Mouse (Mus musculus) retina, postnatal 1 day (tissue): ENCODE measurements around the gene Ubash3b.

Experiments used
- DNase-seq: peaks from one replicate; pipeline ENCODE4 v3.0.0-alpha.2; 2012

The Ubash3b gene

GRCm38 (mm10) chr9:40989940-40990588 is 171.4 kb downstream of the Ubash3b start:
- DNase-seq, result peak; percentile 80

GRCm38 (mm10) chr9:40984313-40984712 is 177.2 kb downstream of the Ubash3b start:
- no peak for DNase-seq

DNA sequence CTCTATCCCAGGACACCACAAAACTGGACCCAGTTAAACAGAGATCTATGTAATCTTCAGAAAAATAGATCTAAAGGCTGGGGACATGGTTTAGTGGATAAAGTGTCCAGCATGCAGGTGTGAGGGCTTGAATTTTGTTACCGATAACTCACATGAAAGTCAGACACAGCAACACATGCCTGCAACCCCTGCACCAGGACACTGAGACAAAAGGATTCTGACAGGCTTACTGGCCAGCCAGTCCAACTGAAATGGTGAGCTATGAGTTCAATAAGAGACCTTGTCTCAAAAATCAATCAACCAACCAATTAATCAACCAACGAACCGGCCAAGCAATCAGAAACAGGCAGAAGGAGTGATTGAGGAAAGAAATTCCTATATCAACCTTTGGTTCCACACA is 177.7 kb downstream of the Ubash3b start:
- DNase-seq, result no peak

GRCm38 (mm10) chr9:40982480-40982879 is 179.0 kb downstream of the Ubash3b start:
- DNase-seq, result peak; percentile 41

- DNase-seq, result no peak
Observed at GRCm38 (mm10) chr9:40974042-40974801, 187.3 kb downstream of the Ubash3b start.

DNA sequence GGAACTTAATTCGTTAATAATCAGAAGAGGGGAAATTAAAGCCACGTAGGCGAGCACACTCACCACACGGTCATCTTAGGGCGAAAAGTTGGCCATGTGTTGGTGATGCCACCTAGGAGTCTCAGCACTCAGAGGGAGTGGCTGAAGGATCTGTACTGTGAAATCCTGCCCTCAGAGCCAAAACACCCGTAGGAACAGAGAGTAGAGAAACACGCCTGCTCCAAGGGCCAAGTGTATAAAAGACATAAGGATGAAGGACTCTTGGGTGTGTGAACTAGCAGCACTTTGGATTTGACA is 197.1 kb downstream of the Ubash3b start:
- DNase-seq, result no peak

DNA sequence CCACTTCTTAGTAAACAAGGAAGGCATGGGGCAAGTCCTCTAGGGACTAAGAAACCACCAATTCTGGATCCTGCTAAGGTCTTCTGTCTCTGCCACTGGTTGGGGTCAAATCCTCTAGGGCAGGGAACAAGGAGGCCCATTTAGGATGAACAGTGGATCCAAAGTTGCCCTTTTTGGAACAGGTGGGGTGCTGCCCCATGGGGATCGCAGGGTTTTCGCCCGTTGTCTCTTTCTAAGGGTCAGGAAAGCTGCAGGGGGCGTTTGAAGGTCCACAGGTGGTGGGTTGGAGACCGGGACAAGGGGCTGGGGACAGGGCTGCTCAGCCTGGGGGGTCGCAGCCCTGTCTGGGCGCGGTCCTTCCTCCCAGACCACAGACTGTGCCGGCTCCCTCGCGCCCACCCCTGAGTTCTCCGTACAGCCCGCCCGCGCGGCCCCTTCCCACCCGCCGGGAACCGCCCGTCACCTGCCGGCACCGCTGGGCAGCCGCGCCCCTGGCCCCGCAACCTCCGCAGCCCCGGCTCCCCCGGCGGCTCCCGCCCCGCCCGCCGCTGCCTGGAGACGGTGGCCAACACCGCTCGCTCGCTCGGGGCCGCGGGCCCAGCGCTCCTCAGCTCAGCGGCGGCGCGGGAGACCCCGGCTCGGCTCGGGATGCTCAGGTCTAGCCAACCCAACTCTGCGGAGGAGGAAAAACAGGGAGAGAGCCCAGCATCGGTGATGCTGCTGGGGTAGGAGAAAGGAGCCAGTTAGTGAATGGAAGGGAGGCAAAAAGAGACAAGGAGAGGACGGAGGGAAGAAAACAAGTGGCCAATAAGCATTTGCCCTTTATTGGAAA is 197.7 kb downstream of the Ubash3b start, which contains the start of gene Jhy:
Gene Jhy, minus strand, starts transcription at position 533 of the 832 bp plus-strand sequence.
- peak; percentile 42 for DNase-seq

- DNase-seq, result no peak
Observed at GRCm38 (mm10) chr9:40961401-40961800, 200.1 kb downstream of the Ubash3b start.
